Comparison of ENCODE assay signal across 19 mouse cellular contexts in the genomic region with DNA sequence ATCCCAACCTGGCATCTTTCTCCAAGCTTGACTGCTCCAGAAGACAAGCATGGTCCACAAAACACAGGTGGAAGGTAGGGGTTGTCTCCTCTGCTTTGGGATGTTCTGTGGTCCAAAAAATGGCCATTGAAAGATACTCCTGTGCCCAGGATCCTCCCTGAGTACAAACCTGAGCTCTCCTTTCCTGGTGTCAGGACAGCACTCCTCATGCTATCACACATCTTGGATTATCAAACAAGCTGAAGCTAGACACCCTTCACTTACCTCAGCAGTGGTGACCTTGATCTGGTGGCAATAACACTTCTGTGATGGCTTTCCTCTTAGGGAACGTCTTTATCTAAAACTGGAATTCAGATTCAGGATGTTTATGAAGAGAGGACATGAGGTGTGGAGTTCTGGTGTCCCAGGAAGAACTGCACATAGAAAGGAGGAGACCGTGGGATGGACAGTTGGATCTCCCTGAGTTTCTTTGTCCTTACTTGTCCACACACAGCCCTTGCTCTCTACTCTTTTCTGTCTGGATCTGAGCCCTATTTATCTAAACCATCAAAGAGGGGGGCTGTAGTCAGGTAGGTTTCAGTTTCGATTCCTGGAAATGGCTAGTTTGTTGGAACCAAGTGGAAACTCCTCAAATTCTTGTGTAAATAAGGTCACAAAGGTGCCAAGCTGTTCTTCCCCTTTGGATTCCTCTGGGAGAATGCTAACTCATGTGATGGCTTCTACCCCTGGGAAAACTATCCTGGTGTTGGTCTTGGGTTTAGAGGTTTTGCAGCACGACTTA. TPM values are rescaled to one million over a fixed set of nuclear protein-coding genes. Genes with fewer than 3 reads are reported as not detected.
DNase-seq lines count a peak whose midpoint lies in the region; ATAC-seq and TF ChIP-seq lines count a peak whose summit lies in the region.
"Not testable (repeated sequence)": the region's sequence is repeated elsewhere in the genome, so short reads cannot be mapped to it uniquely, and the experiment has no call there.
"Had no signal": no experiment of that assay in that cellular context is flagged by ENCODE, and none has a peak within 500 bp of the region (broad histone marks: within the 10 kb centered on the region; RNA-seq: fewer than 3 reads in every experiment).

A gene (minus strand): TSS at position 487 of the 781 bp plus-strand sequence.

- H3K36me3 ChIP-seq in kidney, postnatal 0 days (ENCODE audit: insufficient read depth, low read length), result not testable (repeated sequence)

- not testable (repeated sequence) for H3K9ac ChIP-seq in kidney, postnatal 0 days (ENCODE audit: low read depth, low read length)

- not testable (repeated sequence) for H3K4me2 ChIP-seq in kidney, postnatal 0 days (ENCODE audit: low read length)

- WGBS in kidney, postnatal 0 days, result 36% methylated on average over 4 of the region's 4 CpGs
- 25% methylated on average over 4 of the region's 4 CpGs for WGBS in lung, adult 2 months

- TF ChIP-seq CTCF in gastrocnemius, adult 2 months (IDR thresholded peaks at IDR 0.05); kidney, postnatal 0 days (IDR thresholded peaks at IDR 0.05; ENCODE audit: low read depth); lung, adult 2 months (IDR thresholded peaks at IDR 0.05; ENCODE audit: insufficient read depth, low read length): not testable (repeated sequence)

- H3K27ac ChIP-seq in gastrocnemius, adult 2 months, result peak within 1 kb of the TSS; percentile 79
- not testable (repeated sequence) for H3K27ac ChIP-seq in kidney, postnatal 0 days

- not testable (repeated sequence) for H3K9me3 ChIP-seq in kidney, postnatal 0 days (replicated peaks; ENCODE audit: low read length)

- H3K27me3 ChIP-seq in kidney, postnatal 0 days (ENCODE audit: insufficient read depth, low read length), result not testable (repeated sequence)

- DNase-seq in CD4-positive, CD25-positive, alpha-beta regulatory T cell, adult 2 months (ENCODE audit: low read depth, low spot score), result peak; percentile 61
- peak; percentile 56 for DNase-seq in T-cell, adult 2 months (ENCODE audit: low spot score)
- DNase-seq in gastrocnemius, adult 2 months, result not testable (repeated sequence)
- peak; percentile 62 for DNase-seq in kidney, postnatal 0 days (ENCODE audit: low spot score)
- DNase-seq in lung, adult 2 months, result peak; percentile 13
- peak; percentile 6 for DNase-seq in skeletal muscle tissue, adult 2 months (ENCODE audit: low read depth, low spot score)
- peak; percentile 4 to 11 for DNase-seq in thymus, postnatal 36 days

- H3K4me1 ChIP-seq in kidney, postnatal 0 days (replicated peaks; ENCODE audit: insufficient read depth, low read length); lung, adult 2 months (ENCODE audit: control insufficient read depth, insufficient read depth, low read length): not testable (repeated sequence)

- not testable (repeated sequence) for TF ChIP-seq POLR2A in lung, adult 2 months (IDR thresholded peaks at IDR 0.05; ENCODE audit: borderline replicate concordance, extremely low read depth, low read depth, low read length)

- ATAC-seq in hematopoietic stem cell, adult 5-6 weeks (replicated peaks in 1 of 2; ENCODE audit: insufficient read depth in 1 of 2, low FRiP score in 2 of 2, low TSS enrichment in 1 of 2, low read depth in 1 of 2, poor library complexity in 2 of 2, severe bottlenecking in 2 of 2); kidney, postnatal 0 days (replicated peaks; ENCODE audit: low FRiP score, low read depth): not testable (repeated sequence)

- peak within 1 kb of the TSS; percentile 26 for H3K4me3 ChIP-seq in gastrocnemius, adult 2 months
- not testable (repeated sequence) for H3K4me3 ChIP-seq in kidney, postnatal 0 days (replicated peaks; ENCODE audit: low read depth, low read length); lung, adult 2 months (replicated peaks; ENCODE audit: extremely low read depth, low read depth, low read length)

- intact Hi-C loops in gastrocnemius, adult 2 months (cut with DNase I), result loop anchor here (10.0 kb wide), 1 partner anchor 93 kb away; no protein-coding TSS in a partner anchor

RNA-seq across cellular contexts. Expression of the gene that starts here (rescaled TPM):
- total RNA-seq in gastrocnemius, adult 2 months (2021), result under 1 TPM; 0.39 to 0.46 TPM
- 39.1 and 57.5 TPM in 2 replicates for total RNA-seq in hematopoietic stem cell, adult 5-6 weeks (2017)
- not detected in 2 replicates for polyA plus RNA-seq in kidney, postnatal 0 days (2015; fragmentation: Nextera tagmentation; extraction: Ambion mirVana)
- polyA plus RNA-seq in lung, adult 2 months (2012; rRNA removed), result 0.58 and 0.62 TPM in 2 replicates
- total RNA-seq: ES-E14; midbrain, postnatal 0 days had no signal
- polyA plus RNA-seq: embryonic facial prominence, embryonic 15.5 days; forebrain, embryonic 12.5 days; heart, embryonic 10.5 days; hindbrain, embryonic 12.5 days; kidney, embryonic 16.5 days; limb, embryonic 15.5 days; liver, embryonic 16.5 days; midbrain, embryonic 10.5 days; midbrain, postnatal 0 days; neural tube, embryonic 11.5 days had no signal

Comparison
In these comparisons a context has a peak if more than half of its experiments do, and no peak if none do; other contexts are left out.
1. RNA of the gene that starts here (total RNA-seq): 39.1 to 57.5 TPM in hematopoietic stem cell, adult 5-6 weeks; 0.39 to 0.46 TPM in gastrocnemius, adult 2 months; every median in the first group is over 10 times any median in the second.
2. Peak in DNase-seq in kidney, postnatal 0 days; RNA of the gene not detected or under 1 TPM.
3. Peak in DNase-seq in lung, adult 2 months; RNA of the gene not detected or under 1 TPM.